Mouse (Mus musculus) left cerebral cortex, adult 8-10 months (tissue): ENCODE data around the gene Gm7030. TPM values are rescaled to one million over a fixed set of nuclear protein-coding genes. Genes with fewer than 3 reads are reported as not detected.
"Not testable (repeated sequence)": the region's sequence is repeated elsewhere in the genome, so short reads cannot be mapped to it uniquely, and the experiment has no call there.

ENCODE experiments used
- DNase-seq, 2 experiments: peaks; one replicate each; pipeline ENCODE4 v3.0.0; 2022; ENCODE audit warnings: low spot score in 2 of 2
- total RNA-seq, 4 experiments: library from RNA; stranded (reverse); gene quantifications; 2 replicates each; pipeline ENCODE4 v1.2.4; 2022

Gm7030 gene
- total RNA-seq: under 1 TPM in 1 of 4 experiments, not detected in 3; 0.43 TPM

DNA sequence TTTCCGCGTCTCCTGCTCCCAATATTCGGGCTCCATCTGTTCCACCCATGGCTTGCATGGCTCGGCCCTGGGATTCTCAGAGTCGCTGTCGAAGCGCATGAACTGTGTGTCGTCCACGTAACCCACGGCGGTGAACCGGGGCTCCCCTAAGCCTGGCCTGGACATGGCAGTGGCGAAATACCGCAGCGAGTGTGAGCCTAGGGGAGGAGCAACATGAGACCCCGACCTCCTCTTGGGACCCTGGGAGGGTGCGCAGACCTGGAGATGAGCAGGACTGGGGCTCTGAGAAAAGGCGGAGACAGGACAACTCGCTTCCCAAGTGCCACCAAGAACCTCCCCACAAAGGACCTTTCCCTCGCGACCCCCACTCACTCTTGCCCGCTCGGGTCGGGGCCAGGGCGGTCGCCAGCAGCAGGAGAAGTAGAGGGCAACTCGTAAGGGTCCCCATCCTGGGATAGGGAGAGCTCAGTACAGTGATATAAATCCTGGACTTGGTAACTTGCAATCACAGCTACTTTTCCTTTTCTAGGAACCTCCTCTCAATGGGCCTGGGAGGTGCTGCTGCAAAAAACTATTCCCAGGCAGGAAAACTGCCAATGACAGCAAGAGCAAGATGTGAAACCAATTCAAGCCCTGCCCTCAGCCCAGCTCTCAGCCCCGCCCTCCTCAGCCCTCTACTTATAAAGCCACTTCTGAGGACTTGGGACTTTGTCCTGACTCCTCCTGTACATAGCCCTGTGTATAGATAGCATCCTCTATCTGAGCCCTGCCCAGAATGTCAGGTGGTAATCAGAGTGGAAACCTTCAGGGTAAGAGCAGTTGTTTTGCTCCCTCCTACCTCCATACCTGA is at the start of gene Gm7030:
TSS of gene Gm7030 (minus strand) at position 458 of the 850 bp plus-strand sequence.
- not testable (repeated sequence) for DNase-seq

DNA sequence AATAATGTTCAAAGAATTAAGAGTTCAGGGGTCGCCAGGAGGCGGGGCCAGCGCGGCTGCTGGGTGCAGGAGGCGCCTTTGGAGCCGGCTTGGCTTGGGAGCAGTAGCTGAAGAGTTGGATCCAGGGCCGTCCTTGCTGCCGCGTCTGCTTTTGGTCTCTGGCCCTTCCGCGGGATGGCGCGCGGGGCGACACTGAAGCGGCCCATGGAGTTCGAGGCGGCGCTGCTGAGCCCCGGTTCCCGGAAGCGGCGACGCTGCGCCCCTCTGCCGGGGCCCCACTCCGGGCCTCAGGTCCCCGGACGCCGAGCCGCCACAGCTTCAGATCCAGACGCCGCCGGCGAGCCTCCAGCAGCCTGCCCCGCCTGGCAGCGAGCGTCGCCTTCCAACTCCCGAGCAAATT is 49.7 kb upstream of the Gm7030 start:
- not testable (repeated sequence) for DNase-seq

DNA sequence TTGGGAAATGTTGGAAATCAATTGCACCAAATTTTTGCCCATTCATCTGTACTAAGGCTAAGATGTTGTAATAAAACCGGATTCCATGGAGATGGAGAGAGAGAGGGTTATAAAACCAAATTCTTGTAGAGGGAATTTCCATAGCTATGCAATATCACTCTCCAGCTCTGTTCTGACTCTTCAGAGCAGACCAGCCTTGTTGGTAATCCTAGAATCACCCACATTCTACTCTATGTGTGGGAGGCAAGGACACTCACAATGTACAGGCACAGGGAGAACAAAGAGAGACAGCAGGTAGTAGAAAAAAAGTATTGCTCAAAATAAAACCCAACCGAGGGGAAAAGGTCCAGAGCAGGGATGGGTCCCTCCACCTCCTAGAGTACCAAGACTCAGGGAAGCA is 46.9 kb upstream of the Gm7030 start:
- DNase-seq: not testable (repeated sequence)

DNA sequence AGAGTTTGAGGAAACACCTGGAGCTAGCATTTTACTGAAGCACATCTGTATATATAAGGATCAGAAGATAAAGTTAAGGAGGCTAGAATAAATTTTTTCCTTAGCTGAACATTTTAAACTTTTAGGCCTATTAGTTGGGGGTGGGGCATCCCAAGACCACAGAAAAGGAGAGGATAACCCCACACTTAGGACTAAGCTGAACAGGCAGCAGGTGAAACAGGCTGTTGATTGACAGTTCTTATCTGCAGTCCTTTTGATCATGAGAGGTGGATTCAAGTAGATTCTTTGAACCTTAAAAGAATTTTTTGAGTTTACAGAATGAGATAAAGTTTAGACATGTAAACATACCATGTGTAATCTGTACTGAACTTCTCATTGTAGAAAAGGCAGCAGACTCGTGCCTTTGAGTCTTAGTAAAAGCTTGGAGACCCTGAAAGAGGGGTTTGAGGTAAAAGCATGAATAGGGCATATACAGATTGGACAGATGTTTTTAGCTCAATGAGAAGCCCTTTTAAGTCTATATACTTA is 41.1 kb upstream of the Gm7030 start:
- DNase-seq: no peak

DNA sequence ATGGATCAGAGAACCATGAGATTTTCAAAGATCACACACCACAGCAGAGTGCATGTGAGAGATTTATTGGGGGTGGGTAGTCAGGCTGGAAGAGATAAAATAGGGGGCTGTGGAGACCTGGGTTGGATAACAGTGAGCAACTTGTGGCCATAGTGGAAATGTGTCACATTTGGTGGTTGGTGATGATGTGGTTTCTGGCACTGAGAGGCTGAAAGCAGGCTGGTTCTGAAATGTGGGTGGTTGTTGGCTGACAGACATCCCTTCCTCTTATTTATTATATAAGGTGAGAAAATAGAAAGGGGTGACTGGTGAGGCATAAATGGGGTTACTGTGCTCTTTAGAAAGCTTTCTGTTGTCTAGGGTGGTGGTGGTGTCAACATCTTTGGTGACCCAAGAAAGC is 40.5 kb upstream of the Gm7030 start:
- no peak for DNase-seq

DNA sequence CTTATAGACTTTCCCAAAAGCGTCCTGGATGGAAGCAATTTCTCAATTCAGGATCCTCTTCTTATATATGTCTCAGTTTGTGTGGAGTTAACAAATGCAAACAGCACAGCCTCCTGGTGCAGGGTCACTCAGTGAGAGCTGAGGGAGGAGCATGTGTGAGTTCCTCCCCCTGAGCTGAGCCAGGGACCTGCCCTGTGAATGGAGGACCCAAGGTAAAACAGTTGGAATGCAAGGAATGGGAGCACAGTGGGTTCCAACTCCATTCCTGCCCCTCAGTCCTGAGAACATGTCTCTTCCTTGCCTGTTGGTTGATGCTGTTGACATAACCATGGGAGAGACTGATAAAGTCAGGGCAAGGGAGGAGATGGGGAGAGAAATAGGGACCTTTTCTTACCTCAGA is 39.9 kb upstream of the Gm7030 start:
- not testable (repeated sequence) for DNase-seq

DNA sequence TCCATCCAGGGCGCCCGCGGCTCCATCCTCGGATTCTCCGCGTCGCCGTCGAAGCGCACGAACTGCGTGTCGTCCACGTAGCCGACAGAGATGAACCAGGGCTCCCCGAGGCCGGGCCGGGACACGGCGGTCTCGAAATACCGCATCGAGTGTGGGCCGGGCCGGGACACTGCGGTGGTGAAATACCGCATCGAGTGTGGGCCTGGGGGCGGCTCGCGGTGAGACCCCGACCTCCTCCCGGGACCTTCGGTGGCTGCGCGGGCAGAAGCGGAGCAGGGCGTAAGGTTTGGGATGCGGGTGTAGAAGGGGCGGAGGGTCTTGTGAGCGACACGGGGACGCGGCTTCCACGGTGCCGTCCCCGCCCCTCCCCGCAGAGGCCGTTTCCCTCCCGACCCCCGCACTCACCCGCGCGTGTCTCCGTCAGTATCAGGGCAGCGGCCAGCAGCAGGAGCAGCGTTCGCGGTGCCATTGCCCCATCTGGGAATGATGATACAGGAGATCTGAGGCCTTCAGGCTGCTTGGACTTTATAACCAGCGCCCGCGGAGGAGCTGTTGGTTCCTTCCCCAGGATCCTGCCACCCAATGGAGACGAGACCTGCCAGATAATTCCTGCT is 38.9 kb upstream of the Gm7030 start, which contains the start of gene Gm8909:
TSS of gene Gm8909 (minus strand) at position 499 of the 614 bp plus-strand sequence.
- DNase-seq: no peak

DNA sequence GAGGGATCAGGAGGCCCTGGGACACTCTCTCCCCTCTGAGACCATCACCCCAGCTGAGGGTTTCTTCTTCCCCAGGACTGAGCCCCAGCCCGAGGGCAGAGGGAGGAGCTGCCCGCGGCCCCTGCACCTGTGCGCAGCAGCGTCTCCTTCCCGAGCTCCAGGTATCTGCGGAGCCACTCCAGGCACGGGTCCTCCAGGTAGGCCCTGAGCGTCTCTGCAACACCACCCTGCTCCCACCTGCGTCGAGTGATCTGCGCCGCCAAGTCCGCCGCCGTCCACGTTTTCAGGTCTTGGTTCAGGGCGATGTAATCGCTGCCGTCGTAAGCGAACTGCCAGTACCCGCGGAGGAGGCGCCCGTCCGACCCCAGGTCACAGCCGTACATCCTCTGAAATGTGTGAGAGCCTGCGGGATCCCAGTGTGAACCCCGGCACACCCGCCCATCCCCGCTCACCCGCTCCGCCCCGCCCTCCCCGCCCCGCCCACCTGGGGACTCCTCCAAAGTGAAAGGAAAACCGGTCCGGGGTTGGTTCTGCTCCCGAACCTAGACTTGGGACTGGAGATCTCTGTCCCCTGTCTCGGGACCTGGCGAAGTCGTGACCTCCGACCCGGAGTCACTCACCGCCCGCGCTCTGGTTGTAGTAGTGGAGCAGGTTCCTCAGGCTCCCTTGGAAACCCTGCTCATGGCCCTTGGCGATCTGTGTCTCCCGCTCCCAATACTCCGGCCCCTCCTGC is 38.2 kb upstream of the Gm7030 start:
- DNase-seq: no peak

DNA sequence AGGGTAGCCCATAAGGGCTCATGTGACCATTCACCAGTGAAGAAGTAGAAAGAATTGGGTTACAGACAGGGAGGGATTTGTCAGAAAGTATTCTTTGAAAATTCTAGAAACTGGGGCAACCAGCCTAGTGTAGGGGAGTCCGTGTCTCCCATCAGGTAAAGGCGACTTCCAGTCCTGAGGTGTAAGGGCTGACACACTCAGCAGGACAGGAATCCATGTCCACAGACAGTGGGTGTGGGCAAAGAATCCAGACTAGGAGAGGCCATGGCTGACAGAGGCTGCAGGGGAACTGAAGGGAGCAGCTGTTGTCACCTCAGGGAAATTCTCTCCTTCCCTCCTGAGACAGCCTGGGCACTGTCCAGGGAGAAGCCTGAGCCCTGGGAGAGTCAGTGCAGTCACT is 37.7 kb upstream of the Gm7030 start:
- not testable (repeated sequence) for DNase-seq

DNA sequence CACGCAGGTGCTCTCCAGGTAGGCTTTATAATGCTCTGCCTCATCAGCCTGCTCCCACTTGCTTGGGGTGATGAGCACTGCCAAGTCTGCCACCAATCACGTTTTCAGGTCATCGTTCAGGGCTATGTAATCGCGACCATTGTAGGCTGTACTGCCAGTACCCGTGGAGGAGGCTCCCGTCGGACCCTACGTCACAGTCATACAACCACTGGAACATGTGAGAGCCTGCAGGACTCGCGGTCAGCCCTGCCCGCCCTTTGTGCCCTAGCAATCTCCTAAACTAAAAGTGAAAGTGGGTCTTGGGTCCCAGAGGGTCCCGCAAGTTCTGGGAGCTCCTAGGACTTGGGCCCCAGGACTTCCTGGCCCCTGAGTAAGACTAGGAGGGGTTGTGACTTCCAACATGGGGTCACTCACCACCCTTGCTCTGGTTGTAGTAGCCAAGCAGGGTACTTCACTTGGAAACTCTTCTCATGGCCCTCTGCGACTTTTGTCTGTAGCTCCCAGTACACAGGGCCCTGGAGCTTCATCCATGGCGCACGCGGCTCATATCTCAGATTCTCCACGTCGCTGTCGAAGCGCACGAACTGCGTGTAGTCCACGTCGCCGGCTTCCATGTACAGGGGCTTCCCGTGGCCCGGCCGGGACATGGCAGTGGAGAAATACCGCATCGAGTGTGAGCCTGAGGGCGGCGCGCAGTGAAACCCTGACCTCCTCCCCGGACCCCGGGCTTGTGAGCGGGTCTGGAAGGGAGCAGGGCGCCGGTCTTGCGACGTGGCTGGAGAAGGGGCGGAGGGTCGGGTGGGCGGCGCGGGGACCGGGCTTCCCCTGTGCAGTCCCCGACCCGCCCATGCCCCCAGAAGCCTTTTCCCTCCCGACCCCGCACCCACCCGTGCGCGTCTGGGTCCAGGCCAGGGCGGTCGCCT is 32.2 kb upstream of the Gm7030 start:
- DNase-seq: no peak

DNA sequence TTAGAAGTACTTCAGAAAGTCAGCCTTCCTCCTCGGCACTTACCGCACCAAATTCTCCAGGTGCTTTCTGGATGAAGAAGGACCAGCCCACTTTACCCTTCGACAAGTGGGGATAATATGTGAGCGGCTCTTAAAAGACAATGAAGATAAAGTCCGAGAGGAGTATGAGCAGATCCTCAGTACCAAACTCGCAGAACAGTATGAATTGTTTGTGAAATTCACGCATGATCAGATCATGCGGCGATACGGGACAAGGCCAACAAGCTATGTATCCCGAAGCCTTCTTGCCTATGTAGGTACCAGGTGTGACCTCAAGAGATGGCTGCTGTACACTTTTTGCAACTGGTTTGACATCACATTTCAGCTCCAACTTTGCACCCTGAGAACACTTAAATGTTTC is 29.0 kb upstream of the Gm7030 start:
- DNase-seq: not testable (repeated sequence)

DNA sequence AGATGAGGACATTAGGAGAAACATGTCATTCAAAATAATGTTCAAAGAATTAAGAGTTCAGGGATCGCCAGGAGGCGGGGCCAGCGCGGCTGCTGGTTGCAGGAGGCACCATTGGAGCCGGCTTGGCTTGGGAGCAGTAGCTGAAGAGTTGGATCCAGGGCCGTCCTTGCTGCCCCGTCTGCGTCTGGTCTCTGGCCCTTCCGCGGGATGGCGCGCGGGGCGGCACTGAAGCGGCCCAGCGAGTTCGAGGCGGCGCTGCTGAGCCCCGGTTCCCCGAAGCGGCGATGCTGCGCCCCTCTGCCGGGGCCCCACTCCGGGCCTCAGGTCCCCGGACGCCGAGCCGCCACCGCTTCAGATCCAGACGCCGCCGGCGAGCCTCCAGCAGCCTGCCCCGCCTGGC is 28.6 kb upstream of the Gm7030 start:
- not testable (repeated sequence) for DNase-seq

DNA sequence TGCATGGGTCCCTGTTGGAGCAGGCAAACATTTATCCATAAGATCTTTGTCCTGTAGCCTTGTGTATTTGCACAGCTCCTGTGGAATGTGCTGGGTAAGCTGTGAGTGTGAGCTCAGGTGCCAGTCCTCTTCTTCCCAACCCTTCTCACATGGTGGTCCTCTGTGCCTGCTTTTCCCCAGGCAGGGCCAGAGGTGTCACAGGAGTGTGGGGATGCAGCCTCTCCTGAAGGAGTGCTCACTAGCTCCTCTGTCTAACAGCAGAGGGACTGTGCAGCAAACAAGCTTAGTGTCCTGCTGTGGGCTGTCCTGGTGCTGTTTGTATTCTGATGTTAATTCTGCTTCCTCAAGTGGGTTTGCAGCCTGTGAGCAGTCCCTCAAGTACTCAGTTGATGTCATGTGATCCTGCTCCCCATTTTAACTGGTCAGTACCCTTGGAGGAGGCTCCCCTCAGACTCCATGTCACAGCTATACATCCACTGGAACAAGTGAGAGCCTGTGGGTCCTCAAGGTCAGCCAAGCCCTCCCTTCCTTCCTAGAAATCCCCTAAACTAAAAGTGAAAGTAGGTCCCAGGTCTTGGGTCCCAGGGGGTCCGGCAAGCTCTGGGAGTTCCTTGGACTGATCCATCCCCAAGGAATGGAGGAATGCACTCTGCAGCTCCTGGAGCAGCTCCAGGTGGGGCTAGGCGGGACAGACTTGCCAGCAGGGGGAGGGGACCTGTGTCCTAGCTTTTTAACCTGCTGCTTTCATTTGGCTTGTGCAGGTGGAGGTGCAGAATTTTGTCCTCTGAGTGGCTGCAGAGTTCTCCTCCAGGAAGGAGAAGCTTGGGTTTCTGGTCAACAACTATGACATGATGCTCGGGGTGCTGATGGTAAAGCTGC is 25.3 kb upstream of the Gm7030 start:
- no peak for DNase-seq

DNA sequence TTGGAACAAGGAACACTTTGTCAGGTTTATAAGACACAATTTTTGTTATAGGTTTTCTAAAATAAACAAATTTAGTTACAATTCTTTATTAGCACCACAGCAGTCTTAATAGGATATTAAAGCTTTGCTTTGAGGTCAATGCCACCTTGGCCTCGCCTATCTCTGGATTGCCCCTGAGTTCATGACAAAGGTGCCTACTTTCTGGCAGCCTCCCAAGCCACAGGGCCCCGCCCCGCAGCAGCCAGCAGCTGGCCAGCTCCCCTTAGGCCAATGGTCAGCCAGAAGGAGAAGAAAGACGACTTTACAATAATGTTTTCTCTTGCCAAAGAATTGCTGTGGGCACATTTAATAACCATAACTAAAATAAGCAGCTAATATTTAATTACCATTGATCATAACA is 22.0 kb upstream of the Gm7030 start:
- DNase-seq: not testable (repeated sequence)

DNA sequence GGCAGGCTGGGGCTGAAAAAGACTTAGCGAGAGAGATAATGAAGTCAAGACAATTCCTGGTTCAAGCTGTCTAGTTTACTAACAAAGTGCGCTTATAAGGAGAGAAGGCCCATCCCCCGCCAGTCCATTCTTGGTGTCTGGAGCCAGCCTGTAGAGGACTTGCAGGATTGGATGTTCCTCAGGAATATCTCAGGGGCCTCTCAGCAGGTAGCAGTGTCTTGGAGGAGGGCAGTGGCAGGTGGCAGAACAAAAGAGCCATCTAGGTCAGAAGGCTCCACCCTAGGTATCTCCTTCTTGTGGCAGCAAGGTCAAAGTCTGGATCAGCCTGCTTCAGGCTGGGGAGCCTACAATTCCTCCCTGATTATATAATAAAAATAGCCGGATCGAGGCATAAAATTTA is 19.2 kb upstream of the Gm7030 start:
- not testable (repeated sequence) for DNase-seq

DNA sequence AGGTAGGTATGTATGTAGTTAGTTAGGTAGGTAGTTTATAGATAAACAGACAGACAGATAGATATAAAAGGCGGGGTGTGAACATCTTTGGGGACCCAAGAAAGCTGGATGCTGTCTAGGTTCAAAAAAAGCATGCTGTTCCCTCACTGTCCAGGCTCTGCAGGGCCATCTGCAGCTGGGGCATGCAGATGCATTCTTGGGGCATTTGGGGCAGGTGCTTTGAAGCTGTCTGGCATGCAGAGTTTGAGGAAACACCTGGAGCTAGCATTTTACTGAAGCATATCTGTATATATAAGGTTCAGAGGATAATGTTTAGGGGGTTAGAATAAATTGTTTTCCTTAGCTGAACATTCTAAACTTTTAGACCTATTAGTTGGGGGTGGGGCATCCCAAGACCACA is 17.7 kb upstream of the Gm7030 start:
- not testable (repeated sequence) for DNase-seq

DNA sequence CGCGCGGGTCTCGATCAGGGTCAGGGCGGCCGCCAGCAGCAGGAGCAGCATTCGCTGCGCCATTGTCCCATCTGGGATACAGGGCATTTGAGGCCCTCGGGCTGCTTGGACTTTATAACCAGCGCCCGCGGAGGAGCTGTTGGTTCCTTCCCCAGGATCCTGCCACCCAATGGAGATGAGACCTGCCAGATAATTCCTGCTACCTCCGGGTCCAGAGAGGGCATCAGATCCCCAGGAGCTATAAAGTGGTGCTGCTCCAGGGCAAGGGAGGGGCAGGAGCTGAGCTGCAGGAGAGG is 16.6 kb upstream of the Gm7030 start:
- not testable (repeated sequence) for DNase-seq

DNA sequence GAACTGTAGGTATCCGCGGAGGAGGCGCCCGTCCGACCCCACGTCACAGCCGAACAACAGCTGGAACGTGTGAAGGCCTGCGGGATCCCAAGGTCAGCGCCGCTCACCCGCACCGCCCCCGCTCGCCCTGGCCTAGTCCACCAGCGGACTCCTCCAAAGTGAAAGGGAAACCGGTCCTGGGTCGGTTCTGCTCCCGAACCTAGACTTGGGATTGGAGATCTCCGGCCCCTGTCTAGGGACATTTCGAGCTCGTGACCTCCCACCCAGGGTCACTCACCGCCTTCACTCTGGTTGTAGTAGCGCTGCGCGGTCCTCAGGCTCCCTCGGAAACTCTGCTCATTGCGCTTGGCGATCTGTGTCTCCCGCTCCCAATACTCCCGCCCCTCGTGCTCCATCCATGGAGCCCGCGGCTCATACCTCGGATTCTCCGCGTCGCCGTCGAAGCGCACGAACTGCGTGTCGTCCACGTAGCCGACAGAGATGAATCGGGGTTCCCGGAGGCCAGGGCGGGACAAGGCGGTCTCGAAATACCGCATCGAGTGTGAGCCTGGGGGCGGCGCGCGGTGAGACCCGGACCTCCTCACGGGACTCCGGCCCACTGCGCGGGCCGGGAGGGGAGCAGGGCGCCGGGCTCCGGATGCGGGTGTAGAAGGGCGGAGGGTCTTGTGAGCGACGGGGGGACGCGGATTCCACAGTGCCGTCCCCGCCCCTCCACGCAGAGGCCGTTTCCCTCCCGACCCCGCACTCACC is 16.1 kb upstream of the Gm7030 start:
- no peak for DNase-seq

DNA sequence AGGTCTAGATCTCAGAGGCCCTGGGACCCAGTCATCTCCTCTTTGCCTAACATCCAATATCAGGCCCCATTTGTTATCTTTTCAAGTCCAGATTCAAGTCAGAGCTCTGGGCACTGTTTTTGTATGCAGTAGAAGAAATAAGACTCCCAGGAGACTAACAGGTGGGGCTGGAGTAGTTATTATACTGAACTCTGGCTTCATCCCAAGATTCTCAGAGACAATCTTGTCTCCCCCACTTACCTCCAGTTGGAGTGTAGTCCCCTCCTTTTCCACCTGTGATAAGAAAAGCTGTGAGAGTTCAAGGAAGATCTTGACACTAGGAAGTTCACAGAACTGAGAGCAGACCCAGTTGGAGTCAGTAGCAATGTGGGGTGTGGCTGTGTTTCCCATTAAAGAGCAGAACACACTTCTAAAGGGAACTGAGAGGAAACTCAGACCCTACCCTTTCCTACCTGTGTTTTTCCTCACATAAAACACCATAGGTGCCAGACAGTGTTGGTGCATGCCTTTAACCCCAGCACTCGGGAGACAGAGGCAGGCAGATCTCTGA is 7.1 kb upstream of the Gm7030 start:
- not testable (repeated sequence) for DNase-seq
